Mouse (Mus musculus): ENCODE measurements around the gene Gm5538.

The Gm5538 gene

DNA sequence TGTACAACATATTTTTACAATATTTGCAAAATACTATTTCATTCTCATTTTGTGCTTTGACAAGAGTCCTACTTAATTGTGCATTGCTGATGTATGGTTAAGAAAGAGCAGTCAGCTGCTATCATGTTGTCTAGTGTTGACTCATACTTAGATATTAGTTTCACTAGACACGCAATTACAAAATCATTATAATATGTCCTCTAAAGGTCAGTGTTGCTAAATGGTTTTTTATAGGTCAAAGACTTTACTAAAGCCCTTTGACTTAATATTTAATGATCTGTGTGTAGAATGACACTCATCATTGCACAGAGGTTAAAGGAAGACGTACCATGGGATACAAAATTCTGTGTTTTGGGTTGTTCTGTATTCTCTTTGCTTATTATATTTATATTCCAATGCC is at the start of gene Gm5538:
Gene Gm5538, plus strand, starts transcription at position 301 of the 400 bp plus-strand sequence.
- no peak for DNase-seq

- DNase-seq: no peak
Measured at GRCm38 (mm10) chr3:59697391-59697790, 32.2 kb upstream of the Gm5538 start.

- no peak for DNase-seq
Measured at GRCm38 (mm10) chr3:59702614-59703110, 26.9 kb upstream of the Gm5538 start.

- DNase-seq: no peak
Measured at GRCm38 (mm10) chr3:59739866-59740265, 10.3 kb downstream of the Gm5538 start.

- no peak for DNase-seq
Measured at GRCm38 (mm10) chr3:59744181-59744580, 14.6 kb downstream of the Gm5538 start.

Measured in cerebellum, adult 8-10 months (tissue).